Mouse (Mus musculus) monocyte, adult 2 months (primary cell): ENCODE results near the gene Magea1.
"Not testable (repeated sequence)": the region's sequence is repeated elsewhere in the genome, so short reads cannot be mapped to it uniquely, and the experiment has no call there.

ENCODE experiments used
- DNase-seq, 2 experiments: peaks; one replicate each; pipeline ENCODE4 v3.0.0; 2022; ENCODE audit warnings: low spot score in 2 of 2, low read depth in 1 of 2

Gene Magea1

DNA sequence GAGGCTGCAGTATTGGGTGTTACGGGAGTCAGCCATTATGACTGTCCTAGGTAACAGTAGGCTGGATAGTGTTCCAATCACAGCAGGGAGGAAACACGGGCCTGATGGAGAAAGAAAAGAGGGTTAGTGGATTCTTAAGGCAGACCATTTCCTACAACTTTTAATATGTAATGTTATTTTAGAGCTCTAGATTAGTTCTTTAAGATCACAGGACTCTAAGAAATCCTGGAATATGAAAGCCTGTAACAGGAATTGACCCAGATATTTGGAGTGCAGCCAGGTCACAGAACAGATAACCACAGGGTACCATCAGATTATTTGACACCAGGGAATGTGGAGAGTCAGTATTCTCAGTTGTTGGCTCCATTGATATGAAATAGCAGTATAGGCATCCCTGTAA lies at the start of gene Magea1:
Gene Magea1, minus strand, starts transcription at position 101 of the 400 bp plus-strand sequence.
- DNase-seq: not testable (repeated sequence)

DNA sequence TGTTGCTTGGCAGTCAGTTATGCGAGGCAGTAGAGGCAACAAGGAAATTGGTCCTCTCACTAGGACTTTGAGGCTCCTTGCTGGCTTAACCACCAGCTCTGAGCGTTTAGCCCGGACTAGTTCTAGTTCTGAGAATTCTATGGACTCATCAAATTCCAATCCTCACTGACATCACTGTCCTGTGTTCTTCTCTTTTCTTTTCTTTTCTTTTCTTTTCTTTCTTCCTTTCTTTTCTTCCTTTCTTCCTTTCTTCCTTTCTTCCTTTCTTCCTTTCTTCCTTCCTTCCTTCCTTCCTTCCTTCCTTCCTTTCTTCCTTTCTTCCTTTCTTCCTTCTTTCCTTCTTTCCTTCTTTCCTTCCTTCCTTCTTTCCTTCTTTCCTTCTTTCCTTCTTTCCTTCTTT lies 38.7 kb upstream of the Magea1 start, which contains the start of gene Cldn34b2:
Gene Cldn34b2, minus strand, starts transcription at position 101 of the 400 bp plus-strand sequence.
- DNase-seq: not testable (repeated sequence)

DNA sequence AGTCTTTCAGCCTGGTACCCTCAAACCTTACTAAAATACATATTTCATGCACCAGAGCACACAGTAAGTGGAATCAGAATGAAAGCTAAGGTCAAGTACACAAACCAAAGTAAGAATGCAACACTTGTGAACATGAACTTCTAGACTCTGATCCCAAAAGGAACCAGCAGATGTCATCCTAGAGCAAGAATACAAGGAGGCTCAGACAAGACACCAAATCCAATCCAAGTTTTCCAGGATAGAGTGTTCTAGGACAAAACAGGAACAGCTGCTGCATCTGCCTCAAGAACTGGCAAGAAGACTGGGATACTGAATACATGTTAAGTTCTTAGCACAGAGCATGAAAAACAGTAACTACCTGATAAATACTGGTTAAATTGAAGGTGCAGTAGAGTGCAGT lies 8.4 kb upstream of the Magea1 start:
- no peak for DNase-seq

DNA sequence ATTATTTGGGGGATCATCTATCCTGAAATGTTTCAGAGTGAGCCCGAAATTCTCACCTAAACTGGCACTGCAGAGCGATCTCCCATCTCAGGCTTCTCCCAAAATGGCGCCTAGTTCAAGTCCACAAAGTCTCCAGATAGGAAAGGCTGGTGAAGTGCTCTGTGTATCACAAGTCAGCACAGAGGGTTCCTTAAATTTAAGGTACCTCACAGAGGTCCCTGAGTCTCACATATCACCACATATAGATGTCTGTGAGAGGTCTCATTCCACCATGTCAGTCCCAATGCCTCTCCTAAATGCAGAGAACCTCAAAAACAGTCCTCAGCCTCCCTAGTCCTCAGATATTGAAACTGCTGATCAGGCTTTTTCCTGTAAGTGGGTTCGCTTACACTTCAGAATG lies 4.0 kb upstream of the Magea1 start, which contains the start of gene Magea2:
Gene Magea2, minus strand, starts transcription at position 101 of the 400 bp plus-strand sequence.
- DNase-seq: not testable (repeated sequence)

DNA sequence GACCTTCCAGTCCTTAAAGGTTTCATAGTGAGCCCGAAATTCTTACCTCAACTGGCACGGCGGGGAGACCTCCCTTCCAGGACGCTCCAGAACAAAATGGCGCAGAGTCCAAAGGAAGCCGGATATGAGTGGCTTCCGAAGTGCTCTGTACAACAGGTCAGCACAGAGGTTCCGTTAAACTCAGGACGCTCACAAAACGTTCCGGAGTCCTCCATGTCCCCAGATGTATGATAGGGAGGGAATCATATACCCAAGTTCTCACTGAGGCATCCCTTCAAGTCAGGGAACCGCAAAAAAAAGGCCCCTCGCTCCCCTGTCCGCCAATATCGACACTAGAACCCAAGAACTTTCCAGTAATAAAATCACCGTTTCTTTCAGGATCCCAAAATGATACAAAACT lies 26.5 kb downstream of the Magea1 start, which contains the start of gene Magea5:
Gene Magea5, minus strand, starts transcription at position 101 of the 400 bp plus-strand sequence.
- not testable (repeated sequence) for DNase-seq
